Mouse (Mus musculus) hindbrain, embryonic 16.5 days (tissue): Measurements from ENCODE around the gene Trim65. TPM values are rescaled to one million over a fixed set of nuclear protein-coding genes. Genes with fewer than 3 reads are reported as not detected.

Source experiments
- polyA plus RNA-seq: library from polyadenylated mRNA; unstranded; fragments of >200 nt; fragmentation: Nextera tagmentation; extraction: Ambion mirVana; gene quantifications from 2 replicates; pipeline ENCODE4 v1.2.1, GENCODE M21; 2015

Gene Trim65
- polyA plus RNA-seq, 1 experiment from 2014 or later: 3.0 TPM

Other genes with a start within 250 kb of the Trim65 start
- gene Smim5, start 231.2 kb downstream of the Trim65 start, polyA plus RNA-seq: 2.5 and 3.9 TPM in 2 replicates
- 0.49 and 0.58 TPM in 2 replicates for gene Smim6, start 219.1 kb downstream of the Trim65 start, polyA plus RNA-seq
- 38.4 and 45.3 TPM in 2 replicates for gene Sap30bp, start 197.8 kb downstream of the Trim65 start, polyA plus RNA-seq
- 20.2 and 21.3 TPM in 2 replicates for gene Recql5, start 197.7 kb downstream of the Trim65 start, polyA plus RNA-seq
- gene Itgb4, start 156.4 kb downstream of the Trim65 start, polyA plus RNA-seq: 1.8 and 2.1 TPM in 2 replicates
- gene Galk1, start 118.4 kb downstream of the Trim65 start, polyA plus RNA-seq: 76.0 and 76.2 TPM in 2 replicates
- 1,585 and 1,603 TPM in 2 replicates for gene H3f3b, start 103.2 kb downstream of the Trim65 start, polyA plus RNA-seq
- 30.1 and 37.6 TPM in 2 replicates for gene Unk, start 100.8 kb downstream of the Trim65 start, polyA plus RNA-seq
- 0.69 and 0.80 TPM in 2 replicates for gene Unc13d, start 53.2 kb downstream of the Trim65 start, polyA plus RNA-seq
- gene Wbp2, start 44.1 kb downstream of the Trim65 start, polyA plus RNA-seq: 183 and 225 TPM in 2 replicates
- gene Trim47, start 3.9 kb downstream of the Trim65 start, polyA plus RNA-seq: 13.5 and 14.5 TPM in 2 replicates
- 84.0 and 86.8 TPM in 2 replicates for gene Mrpl38, start 7.7 kb upstream of the Trim65 start, polyA plus RNA-seq
- gene Fbf1, start 37.0 kb upstream of the Trim65 start, polyA plus RNA-seq: 49.5 and 55.5 TPM in 2 replicates
- gene Ten1, start 67.7 kb upstream of the Trim65 start, polyA plus RNA-seq: 92.1 and 106 TPM in 2 replicates
- 67.8 and 73.1 TPM in 2 replicates for gene Acox1, start 67.9 kb upstream of the Trim65 start, polyA plus RNA-seq
- gene Evpl, start 106.9 kb upstream of the Trim65 start, polyA plus RNA-seq: 1.1 and 1.2 TPM in 2 replicates
- gene Srp68, start 143.1 kb upstream of the Trim65 start, polyA plus RNA-seq: 61.8 and 62.4 TPM in 2 replicates
- 0.25 and 1.1 TPM in 2 replicates for gene Galr2, start 149.8 kb upstream of the Trim65 start, polyA plus RNA-seq
- 122 and 127 TPM in 2 replicates for gene Exoc7, start 176.1 kb upstream of the Trim65 start, polyA plus RNA-seq
- 13.2 and 16.2 TPM in 2 replicates for gene Foxj1, start 204.3 kb upstream of the Trim65 start, polyA plus RNA-seq